Mouse (Mus musculus) MEL-GATA-1-ER (cell line): ENCODE results near the gene Ccdc149.

Experiments used
- DNase-seq: peaks from one replicate; pipeline ENCODE4 v3.0.0-alpha.2; 2012; ENCODE audit warnings: low read depth; ENCODE audit errors: extremely low read depth

The Ccdc149 gene

DNA sequence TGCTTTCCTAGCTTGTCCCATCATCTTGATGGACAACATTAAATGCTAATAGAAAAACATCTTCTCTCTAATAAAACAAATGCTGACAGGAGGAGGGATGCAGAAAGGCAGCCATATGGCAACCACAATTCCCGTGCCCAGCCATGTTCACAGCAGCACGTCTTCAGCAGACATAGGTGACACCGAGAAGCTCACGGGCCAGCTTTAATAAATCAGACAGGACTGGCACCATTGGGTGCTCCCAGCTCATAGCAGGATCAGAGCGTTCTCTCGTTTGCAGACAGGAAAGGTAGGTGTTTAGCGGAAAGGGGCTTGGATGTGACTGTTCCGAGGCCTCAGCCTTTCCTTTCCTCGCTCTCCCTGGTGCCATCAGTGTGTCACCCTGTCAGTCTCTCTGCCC, 95.5 kb downstream of the Ccdc149 start:
- DNase-seq, result no peak

DNA sequence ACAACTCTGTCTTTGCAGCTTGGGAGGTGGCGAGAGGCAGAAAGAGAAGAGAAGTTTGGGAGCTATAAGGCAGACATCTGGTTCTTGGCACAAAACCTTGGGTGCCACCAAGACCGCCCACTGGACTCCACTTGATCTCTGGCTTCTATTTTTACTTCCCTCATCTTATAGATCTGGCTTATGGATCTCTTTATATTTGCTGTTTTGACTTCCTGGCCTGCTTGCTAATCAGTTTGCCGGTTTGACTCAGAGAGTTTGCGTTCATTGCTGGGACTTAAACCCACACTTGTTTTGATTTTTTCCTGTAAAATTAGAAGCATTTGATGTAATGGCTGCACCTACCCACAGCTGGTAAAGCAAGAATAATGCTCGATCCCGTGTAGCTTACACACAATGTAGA, 100.4 kb downstream of the Ccdc149 start:
- DNase-seq, result no peak

DNA sequence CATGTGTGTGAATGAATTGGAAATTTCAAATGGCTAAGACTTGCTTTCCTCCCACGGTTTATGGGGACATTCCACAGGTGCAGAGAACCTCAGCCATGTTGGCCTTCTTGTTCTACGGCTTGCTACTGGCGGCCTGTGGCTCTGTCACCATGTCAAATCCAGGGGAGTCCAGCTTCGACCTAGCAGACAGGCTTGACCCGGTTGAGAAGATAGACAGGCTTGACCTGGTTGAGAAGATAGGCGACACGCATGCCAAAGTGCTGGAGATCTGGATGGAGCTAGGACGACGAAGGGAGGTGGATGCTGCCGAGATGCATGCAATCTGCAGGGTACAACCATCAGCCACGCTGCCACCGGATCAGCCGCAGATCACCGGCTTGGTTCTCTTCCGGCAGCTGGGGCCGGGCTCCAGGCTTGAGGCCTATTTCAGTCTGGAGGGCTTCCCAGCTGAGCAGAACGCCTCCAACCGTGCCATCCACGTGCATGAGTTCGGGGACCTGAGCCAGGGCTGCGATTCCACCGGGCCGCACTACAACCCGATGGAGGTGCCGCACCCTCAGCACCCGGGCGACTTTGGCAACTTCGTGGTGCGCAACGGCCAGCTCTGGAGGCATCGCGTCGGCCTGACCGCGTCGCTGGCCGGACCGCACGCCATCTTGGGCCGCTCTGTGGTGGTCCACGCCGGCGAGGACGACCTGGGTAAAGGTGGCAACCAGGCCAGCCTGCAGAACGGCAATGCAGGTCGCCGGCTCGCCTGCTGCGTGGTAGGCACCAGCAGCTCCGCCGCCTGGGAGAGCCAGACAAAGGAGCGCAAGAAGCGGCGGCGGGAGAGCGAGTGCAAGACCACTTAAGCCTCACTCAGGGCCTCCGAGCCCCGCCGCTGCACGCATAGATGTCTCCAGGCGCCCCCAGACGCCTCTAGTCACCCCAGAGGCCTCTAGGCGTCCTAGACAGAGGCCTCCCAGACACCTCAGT, 103.2 kb downstream of the Ccdc149 start:
- no peak for DNase-seq

DNA sequence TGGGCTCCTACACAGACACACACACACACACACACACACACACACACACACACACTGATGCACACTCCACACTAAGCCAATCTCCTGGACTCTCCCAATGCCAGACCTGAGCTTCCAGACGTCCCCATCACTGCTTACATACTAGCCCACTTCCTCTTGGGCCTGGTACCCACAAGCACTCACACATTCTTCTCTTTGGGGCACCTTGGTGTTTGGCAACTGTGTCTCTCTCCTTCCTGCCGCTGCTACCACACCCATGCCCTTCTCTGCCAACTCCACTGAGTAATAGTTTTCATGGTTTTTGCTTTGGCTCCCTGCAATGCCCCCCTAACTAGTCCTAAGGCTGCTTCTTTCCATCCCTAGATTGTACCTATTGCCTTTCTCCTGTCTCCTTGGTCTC, 104.7 kb downstream of the Ccdc149 start:
- no peak for DNase-seq

DNA sequence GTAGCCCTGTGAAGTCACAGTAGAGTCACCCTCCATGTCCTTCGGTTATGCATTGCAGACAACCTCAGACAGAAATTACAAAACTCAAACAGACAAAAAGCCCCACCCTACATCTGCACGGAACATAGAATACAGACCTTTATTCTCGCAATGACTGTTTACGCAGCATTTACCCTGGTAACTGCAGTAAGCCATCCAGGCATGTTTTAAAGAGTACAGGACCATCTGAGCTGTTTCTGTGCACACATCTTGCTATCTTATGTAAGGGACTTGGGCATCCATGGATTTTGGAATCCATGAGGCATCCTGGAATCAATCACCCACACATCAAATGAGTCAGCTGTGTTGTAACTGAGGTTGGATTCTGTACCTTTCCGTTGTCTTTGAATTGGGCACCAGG, 105.4 kb downstream of the Ccdc149 start:
- no peak for DNase-seq

DNA sequence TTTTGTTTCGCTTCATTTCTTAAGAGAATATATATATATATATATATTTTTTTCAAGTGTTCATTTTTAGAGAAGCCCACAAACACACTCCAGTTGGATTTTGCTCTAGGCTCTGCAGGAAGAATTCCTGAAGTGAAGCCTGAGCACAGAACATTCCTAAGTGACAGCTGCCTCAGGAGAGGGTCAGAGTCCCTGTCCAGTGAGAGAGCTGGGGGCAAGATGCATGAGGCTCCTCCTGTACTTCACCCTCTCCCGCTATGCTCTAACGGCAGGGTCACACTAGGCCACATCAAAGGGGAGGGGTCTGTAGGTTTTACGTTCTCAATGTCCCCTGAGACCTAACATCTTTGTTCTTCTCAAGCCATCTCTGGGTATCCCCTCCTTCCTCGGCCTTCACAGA, 106.8 kb downstream of the Ccdc149 start:
- DNase-seq, result no peak

DNA sequence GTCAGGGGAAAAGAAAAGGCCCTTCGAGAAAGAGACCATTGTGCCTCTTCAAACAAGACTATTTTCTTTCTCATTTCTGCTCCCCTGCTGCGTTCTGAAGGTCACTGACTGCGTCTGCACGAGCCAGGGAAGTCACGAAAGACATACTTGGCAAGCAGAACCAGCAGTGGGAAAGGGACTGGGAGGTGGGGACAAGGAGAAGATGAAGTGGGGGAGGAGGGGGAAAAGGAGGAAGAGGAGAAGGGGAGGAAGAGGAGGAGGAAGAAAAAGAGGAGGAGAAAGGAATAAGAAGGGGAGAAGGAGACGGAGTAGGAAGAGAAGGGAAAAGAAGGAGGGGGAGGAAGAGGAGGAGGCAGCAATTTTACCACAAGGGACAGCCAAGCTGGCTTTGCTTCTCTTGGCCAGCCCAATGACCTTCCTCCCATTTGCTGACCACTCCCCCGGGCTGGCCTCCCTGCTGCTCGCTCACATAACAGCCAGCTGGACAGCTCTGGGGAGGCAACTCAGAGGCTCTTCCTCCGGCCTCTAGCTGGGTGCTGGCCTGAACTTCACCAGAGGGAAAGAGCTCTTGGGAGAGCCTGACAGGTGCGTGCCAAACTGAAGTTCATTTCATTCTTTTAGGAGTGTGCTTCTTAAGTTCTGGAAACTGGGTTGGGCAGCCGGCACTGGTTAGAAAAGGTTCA, 107.7 kb downstream of the Ccdc149 start, which contains the start of gene Sod3:
Gene Sod3 (plus strand): TSS at position 324 of the 683 bp plus-strand sequence.
- DNase-seq, result no peak

DNA sequence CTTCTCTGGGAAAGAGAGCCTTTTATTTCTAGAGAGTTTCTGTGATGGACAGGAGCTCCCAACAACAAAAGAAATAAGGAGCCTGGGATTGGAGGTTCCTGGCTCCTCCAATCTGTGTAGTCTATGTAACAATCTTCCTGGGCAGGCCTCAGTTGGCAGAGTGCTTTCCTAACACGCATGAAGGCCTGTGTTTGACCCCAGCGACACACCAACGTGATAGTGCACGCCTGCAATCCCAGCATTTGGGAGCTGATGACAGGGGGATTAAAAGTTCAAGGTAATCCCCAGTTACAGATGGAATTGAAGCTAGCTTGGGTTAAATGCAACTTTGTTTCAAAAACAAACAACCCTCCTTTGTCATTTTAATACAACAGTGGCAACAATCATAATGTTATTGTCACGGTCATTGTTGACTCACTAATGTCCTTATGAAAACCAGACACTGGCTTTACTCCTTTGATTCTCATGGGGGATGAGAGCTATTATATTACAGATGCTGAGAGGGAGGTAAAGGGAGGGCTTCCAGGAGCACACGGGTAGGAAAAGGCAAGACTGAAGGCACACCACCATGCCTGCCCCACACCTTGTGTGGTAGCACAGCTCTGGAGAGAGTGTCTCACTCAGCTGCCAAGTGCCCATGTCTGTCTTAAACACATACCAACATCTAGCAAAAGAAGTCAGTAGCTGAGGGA, 108.4 kb downstream of the Ccdc149 start:
- DNase-seq, result no peak

DNA sequence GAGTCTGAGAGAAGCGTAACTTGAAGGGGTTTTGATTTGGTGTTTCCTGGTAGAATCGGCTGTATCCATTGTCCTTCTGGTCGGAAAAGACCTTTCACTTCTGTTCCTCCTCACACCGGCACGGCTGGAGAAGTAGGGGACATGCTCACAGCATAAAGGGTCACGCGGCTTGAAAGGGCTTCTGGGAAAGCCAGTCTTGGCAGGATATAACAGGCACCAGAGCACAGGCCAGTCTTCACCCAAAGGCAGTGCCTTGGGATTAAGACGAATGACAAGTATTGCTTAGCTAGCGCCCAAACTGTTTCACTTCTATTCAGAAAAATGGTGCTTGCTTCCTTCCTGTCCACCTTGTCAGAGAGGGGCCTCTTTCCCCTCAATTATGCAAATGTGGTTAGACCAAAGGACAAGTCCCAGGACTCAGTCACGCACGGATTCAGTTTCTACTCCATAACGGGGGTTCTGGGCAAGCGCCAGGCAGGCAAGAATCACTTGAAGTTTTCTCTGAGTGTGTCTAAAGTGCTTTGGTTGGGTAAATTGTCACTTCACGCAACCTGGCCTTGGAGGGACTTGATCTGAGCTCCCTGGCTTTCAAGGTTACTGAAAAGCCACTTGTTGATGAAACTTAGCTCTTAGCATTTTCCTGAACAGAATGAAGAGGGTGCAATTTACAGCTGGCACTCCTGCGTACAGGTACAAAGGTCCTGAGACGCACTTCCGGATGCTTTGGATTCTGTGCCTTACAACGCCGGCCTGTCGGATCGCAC, 110.9 kb downstream of the Ccdc149 start:
- no peak for DNase-seq

DNA sequence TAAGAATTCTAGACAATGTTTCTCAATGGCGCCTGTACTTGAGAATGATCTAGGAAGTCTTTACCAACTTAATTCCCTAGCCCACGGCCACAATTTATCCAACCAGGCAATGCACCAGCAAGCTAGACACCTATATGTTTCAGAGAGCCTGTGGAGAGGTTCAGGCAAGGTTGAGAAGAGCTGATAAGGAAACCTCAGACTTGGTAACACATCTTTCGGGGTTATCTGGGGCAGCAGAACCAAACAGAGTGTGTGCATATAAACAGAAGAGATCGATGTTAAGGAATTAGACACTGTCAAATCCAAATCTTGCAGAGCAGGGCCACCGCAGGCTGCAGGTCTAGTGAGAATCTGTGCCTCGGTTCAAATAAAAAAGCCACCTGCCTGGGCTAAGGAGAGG, 113.2 kb downstream of the Ccdc149 start:
- no peak for DNase-seq

DNA sequence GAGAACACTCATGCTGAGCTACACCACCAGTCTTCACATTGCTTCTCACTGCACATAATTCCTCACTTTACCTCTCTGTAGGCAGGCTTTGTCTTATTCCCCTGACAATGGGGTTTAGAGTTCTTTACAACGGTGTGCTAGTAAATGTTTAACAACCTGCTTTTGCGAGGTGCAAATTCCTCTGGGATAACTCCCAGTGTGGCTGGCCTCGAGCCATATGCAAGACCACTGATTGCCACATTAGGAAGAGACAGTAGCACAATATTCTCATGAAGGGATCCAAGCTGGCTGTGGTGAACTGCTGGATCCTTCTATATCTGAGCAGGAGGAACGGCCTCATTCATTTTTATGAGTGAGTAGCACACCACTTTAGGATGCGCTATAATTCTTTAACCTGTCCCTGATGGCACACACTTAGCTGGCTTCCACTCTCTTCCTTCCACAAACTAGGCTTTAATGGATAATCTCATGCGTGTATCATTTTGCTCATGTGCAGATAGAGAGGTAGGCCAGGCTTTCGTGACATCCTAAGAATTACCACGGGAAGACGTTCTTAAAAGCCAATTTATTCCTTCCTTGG, 114.1 kb downstream of the Ccdc149 start:
- DNase-seq, result no peak

DNA sequence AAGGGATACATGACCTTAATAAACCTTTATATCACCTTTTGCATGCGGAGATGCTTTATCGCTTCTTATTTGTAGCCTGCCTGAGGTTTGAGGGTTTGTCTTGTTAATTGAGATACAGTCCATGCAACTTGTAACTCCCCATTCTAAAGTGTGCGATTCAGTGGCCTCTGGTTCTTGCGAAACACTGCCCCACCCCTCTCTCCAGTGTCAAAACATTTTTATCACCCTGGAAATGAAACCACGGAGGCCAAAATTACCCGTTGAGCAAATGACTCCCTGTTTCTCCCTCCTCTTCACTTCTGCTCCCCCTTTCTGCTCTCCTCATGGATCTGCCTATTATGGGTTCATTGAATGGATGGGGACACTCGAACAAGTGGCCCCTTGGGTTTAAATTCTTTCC, 115.7 kb downstream of the Ccdc149 start:
- no peak for DNase-seq

DNA sequence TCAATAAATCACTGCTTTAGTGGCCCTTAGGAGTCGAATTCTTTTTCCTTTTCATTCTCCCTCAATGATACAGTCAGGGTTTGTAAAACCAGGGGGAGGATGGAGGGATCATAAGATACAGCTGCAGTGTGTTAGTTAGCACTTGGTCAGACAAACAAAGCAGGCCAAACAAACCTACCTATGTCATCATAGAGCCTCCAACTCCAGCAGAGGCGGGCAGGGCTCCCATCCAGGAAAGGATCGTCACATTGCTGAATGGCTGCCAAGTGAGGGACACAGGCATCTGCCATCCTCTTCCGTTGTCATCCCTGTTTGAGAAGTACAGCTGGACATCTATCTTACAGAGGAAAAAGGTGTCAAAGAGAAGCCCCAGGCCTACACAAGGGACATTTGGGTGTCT, 116.9 kb downstream of the Ccdc149 start:
- no peak for DNase-seq

DNA sequence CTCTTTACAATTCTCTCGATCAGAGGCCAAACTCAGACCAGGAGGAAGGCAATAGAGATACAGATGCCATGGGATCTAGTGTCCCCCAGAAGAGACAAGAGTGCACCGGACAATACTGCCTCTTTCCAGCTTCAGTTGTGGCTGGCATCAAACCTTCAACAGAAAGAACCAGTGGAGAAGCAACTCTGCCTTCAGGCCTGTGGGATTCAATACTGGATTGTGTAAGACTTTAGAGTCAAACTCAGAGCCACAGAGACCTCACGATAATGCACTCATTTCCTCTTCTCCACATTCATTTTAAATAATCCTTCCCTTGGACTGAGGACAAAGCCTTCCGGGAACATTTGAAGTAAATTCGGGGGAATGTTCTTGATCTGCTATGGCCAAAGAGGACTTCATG, 118.6 kb downstream of the Ccdc149 start:
- DNase-seq, result no peak

DNA sequence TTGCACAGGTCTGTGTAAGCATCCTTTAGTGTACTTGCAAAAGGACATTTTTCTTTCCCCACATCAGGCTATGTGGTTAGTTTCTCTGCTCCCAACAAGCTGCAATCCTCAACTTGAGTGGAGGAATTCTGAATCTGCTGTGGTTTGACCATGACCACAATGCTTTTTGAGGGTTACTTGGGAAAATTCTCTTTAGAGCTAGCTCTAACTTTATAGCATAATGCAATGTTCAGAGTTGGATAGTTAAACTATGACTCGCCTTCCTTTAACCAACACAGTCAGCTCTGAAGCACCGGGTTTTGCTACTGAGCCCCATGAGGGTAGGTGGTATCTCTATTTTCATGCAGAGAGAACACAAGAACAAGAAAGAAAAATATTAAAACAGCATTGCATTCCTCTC, 119.8 kb downstream of the Ccdc149 start:
- no peak for DNase-seq

DNA sequence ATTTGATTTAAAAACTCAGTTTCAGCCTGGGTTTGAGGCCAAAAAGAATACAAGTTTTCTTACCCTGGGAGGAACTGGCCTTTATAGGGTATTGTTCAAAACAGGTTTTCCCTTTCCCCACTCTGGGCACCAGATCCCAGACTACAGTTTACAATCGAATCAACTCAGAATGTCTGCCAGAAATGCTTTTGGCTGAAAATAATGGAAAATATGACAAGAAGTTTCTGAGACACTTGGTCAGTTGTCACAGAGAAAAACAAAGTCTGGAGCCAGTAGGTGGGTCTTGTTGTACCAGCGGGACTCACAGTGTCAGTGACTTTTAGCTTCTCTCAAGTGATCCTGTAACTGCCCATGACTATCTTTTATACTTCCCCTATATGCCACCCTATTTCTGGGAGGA, 120.9 kb downstream of the Ccdc149 start:
- DNase-seq, result no peak

DNA sequence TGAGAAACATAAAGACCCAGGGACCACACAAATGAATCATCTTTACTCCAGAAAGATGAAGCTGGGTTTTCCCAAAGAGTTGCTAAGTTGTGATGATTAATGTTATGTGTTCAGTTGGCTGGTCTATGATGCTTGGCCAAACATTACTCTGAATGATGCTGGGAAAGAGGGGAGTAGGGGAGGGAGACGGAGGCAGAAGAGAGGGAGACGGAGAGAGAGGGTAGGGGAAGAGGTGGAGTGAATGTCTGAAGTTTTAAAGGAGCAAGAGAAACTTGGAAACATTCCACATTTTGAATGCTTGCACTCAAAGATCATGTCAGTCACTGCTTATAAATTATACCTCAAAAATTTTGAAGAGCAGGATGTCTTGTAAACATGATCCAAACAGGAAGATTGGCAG, 124.4 kb downstream of the Ccdc149 start:
- no peak for DNase-seq

DNA sequence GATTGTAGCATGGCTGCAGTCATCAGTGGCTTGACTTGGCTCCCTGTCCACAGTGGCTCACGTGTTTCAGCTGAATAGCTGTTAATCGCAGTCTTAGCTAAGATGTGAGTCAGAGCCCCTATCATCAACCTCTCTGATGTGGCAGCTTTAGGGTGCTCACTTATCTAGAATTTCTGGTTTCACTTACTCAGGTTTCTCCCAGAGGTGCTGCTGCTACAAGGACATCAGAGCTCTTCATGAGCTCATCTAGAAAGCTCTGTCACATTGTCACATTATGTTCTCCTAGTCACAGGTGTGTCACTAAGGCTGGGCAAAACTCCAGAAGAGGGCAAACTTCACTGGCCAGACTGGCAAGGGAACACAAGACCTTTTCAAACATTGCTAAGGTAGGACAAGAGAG, 132.2 kb downstream of the Ccdc149 start:
- DNase-seq, result no peak

DNA sequence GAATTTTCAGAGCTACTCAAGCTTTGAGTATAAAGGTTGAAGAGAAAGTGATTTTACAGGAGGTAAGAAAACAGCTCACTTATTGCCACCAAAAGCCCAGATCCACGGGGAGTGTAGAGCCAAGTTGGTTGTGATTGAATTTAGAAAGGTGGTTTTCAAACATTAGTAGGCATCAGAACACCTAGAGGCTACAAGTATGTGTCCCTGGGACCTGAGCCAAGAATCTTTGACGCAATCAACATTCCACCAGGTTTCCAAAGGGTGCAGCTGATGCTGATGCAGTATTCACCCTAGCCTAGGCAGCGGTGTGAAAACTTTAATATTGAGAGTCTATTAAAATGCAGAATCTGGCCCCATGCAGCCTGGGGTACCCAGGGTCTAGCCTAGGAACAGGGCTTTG, 135.7 kb downstream of the Ccdc149 start:
- no peak for DNase-seq

DNA sequence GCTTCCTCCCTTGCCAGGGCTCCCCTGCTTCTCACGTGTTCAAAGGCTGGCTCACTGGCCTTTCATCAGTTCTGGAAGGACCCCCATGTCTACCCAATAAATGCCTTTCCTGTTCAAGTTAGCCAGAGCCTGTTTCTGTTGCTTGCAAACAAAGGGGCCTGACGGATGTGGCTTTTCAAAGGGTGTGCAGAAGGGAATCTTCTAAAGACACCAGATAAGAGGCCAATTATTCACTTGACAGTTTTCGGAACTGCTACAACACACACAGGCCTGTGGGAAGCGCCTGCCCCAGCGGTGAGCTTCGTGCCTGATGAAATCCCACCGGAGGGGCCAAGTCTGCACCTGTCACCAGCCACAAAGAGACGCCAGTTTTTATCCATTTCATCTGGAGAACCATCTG, 139.2 kb downstream of the Ccdc149 start:
- DNase-seq, result no peak
